Mouse (Mus musculus): ENCODE measurements at regions not wholly inside any gene's neighbourhood (a gene's known extent, or its start where the extent isn't known, plus 50 kb on each side); places are given as distances from the start of the nearest gene placed in this dataset.
"Not testable (repeated sequence)": the region's sequence is repeated elsewhere in the genome, so short reads cannot be mapped to it uniquely, and the experiment has no call there.

- no peaks in the 10 kb centered on the region for H3K9me3 ChIP-seq (ENCODE audit: low read length)
- TF ChIP-seq EP300 (IDR thresholded peaks at IDR 0.05; ENCODE audit: low read depth) (no peak), CTCF (IDR thresholded peaks at IDR 0.05; ENCODE audit: low read depth) (no peak)
- 68% methylated on average over 5 of the region's 5 CpGs for WGBS (ENCODE audit: insufficient replicate concordance)
- no peaks in the 10 kb centered on the region for H3K27me3 ChIP-seq (ENCODE audit: insufficient read depth, low read length)
- H3K4me3 ChIP-seq (ENCODE audit: low read depth, low read length), result no peak overlapping the region
- no peaks in the 10 kb centered on the region for H3K36me3 ChIP-seq (replicated peaks; ENCODE audit: insufficient read depth, low read length)
- no peak overlapping the region for H3K9ac ChIP-seq (replicated peaks)
- no peak overlapping the region for H3K27ac ChIP-seq (ENCODE audit: low read depth)
- DNase-seq (no peak), ATAC-seq (no peak)
- H3K4me1 ChIP-seq (ENCODE audit: insufficient read depth), result no peaks in the 10 kb centered on the region
- H3K4me2 ChIP-seq (ENCODE audit: low read depth, low read length), result no peak overlapping the region
Observed at GRCm38 (mm10) chr5:51980901-51981300, 209.4 kb downstream of the Dhx15 start.

- no peak overlapping the region for H3K4me2 ChIP-seq (ENCODE audit: low read depth, low read length)
- H3K27me3 ChIP-seq (ENCODE audit: insufficient read depth, low read length), result no peaks in the 10 kb centered on the region
- H3K9ac ChIP-seq (replicated peaks), result no peak overlapping the region
- H3K4me1 ChIP-seq (ENCODE audit: insufficient read depth), result no peaks in the 10 kb centered on the region
- DNase-seq, result no peak
- no peaks in the 10 kb centered on the region for H3K36me3 ChIP-seq (replicated peaks; ENCODE audit: insufficient read depth, low read length)
- H3K9me3 ChIP-seq (ENCODE audit: low read length), result no peaks in the 10 kb centered on the region
- no peak for ATAC-seq
- WGBS (ENCODE audit: insufficient replicate concordance), result 61% methylated on average over 5 of the region's 5 CpGs
- H3K27ac ChIP-seq (ENCODE audit: low read depth), result no peak overlapping the region
- no peak overlapping the region for H3K4me3 ChIP-seq (ENCODE audit: low read depth, low read length)
- TF ChIP-seq EP300 (IDR thresholded peaks at IDR 0.05; ENCODE audit: low read depth), result 0 out of 2 replicates have a peak, but pooled peaks have one; percentile 22
- TF ChIP-seq CTCF (IDR thresholded peaks at IDR 0.05; ENCODE audit: low read depth), result no peak
Observed at GRCm38 (mm10) chr5:51952499-51952898, 237.8 kb downstream of the Dhx15 start.

GRCm38 (mm10) chr5:51949996-51950395 lies 240.3 kb downstream of the Dhx15 start:
- Histone ChIP-seq H3K27me3 (ENCODE audit: insufficient read depth, low read length) (no peaks in the 10 kb centered on the region), H3K9me3 (ENCODE audit: low read length) (no peaks in the 10 kb centered on the region), H3K9ac (replicated peaks) (no peak overlapping the region), H3K27ac (ENCODE audit: low read depth) (no peak overlapping the region), H3K36me3 (replicated peaks; ENCODE audit: insufficient read depth, low read length) (no peaks in the 10 kb centered on the region), H3K4me2 (ENCODE audit: low read depth, low read length) (no peak overlapping the region), H3K4me3 (ENCODE audit: low read depth, low read length) (no peak overlapping the region), H3K4me1 (ENCODE audit: insufficient read depth) (no peaks in the 10 kb centered on the region)
- ATAC-seq (no peak), DNase-seq (no peak)
- TF ChIP-seq CTCF (IDR thresholded peaks at IDR 0.05; ENCODE audit: low read depth), result no peak
- TF ChIP-seq EP300 (IDR thresholded peaks at IDR 0.05; ENCODE audit: low read depth), result no peak
- WGBS (ENCODE audit: insufficient replicate concordance), result 72% methylated on average over 5 of the region's 5 CpGs

GRCm38 (mm10) chr5:51946062-51946461 lies 244.3 kb downstream of the Dhx15 start:
- TF ChIP-seq EP300 (IDR thresholded peaks at IDR 0.05; ENCODE audit: low read depth) (no peak), CTCF (IDR thresholded peaks at IDR 0.05; ENCODE audit: low read depth) (no peak)
- ATAC-seq, result no peak
- H3K27ac ChIP-seq (ENCODE audit: low read depth), result no peak overlapping the region
- no peaks in the 10 kb centered on the region for H3K27me3 ChIP-seq (ENCODE audit: insufficient read depth, low read length)
- DNase-seq, result no peak
- no peak overlapping the region for H3K9ac ChIP-seq (replicated peaks)
- H3K36me3 ChIP-seq (replicated peaks; ENCODE audit: insufficient read depth, low read length), result no peaks in the 10 kb centered on the region
- WGBS (ENCODE audit: insufficient replicate concordance), result 75% methylated on average over 3 of the region's 3 CpGs
- H3K4me3 ChIP-seq (ENCODE audit: low read depth, low read length), result no peak overlapping the region
- H3K4me1 ChIP-seq (ENCODE audit: insufficient read depth), result no peaks in the 10 kb centered on the region
- no peak overlapping the region for H3K4me2 ChIP-seq (ENCODE audit: low read depth, low read length)
- H3K9me3 ChIP-seq (ENCODE audit: low read length), result no peaks in the 10 kb centered on the region

- H3K4me1 ChIP-seq (ENCODE audit: insufficient read depth); H3K36me3 ChIP-seq (replicated peaks; ENCODE audit: insufficient read depth, low read length); H3K27ac ChIP-seq (ENCODE audit: low read depth); H3K9me3 ChIP-seq (ENCODE audit: low read length); H3K9ac ChIP-seq (replicated peaks); H3K27me3 ChIP-seq (ENCODE audit: insufficient read depth, low read length); H3K4me3 ChIP-seq (ENCODE audit: low read depth, low read length); DNase-seq: not testable (repeated sequence)
- TF ChIP-seq EP300 (IDR thresholded peaks at IDR 0.05; ENCODE audit: low read depth), result peak; percentile 86
- H3K4me2 ChIP-seq (ENCODE audit: low read depth, low read length), result peak overlapping the region; percentile 26; the same call in 1 of the 2 replicates
- WGBS (ENCODE audit: insufficient replicate concordance), result 53% methylated on average over 4 of the region's 4 CpGs
- ATAC-seq, result peak; percentile 63
Observed at GRCm38 (mm10) chr5:51941925-51942291, 248.4 kb downstream of the Dhx15 start.

GRCm38 (mm10) chr5:51941255-51941924 lies 248.9 kb downstream of the Dhx15 start:
- H3K9me3 ChIP-seq (ENCODE audit: low read length), result no peaks in the 10 kb centered on the region
- peak overlapping the region; percentile 26; the same call in 1 of the 2 replicates for H3K4me2 ChIP-seq (ENCODE audit: low read depth, low read length)
- peak; percentile 78 for ATAC-seq
- no peak overlapping the region for H3K9ac ChIP-seq (replicated peaks)
- TF ChIP-seq CTCF (IDR thresholded peaks at IDR 0.05; ENCODE audit: low read depth) (no peak), EP300 (IDR thresholded peaks at IDR 0.05; ENCODE audit: low read depth) (no peak)
- 32% methylated on average over 8 of the region's 8 CpGs for WGBS (ENCODE audit: insufficient replicate concordance)
- no peaks in the 10 kb centered on the region for H3K4me1 ChIP-seq (ENCODE audit: insufficient read depth)
- DNase-seq, result no peak
- no peak overlapping the region for H3K27ac ChIP-seq (ENCODE audit: low read depth)
- H3K36me3 ChIP-seq (replicated peaks; ENCODE audit: insufficient read depth, low read length), result no peaks in the 10 kb centered on the region
- no peak overlapping the region for H3K4me3 ChIP-seq (ENCODE audit: low read depth, low read length)
- H3K27me3 ChIP-seq (ENCODE audit: insufficient read depth, low read length), result no peaks in the 10 kb centered on the region
